Mouse (Mus musculus) limb, embryonic 13.5 days (tissue): ENCODE results near the gene Ehd1. TPM values are rescaled to one million over a fixed set of nuclear protein-coding genes. Genes with fewer than 3 reads are reported as not detected.
A peak's percentile ranks its signal among the peaks of the same experiment; 100 is the strongest.

Source experiments
- ATAC-seq: fragments of 200-750 bp; cut with Nextera tagmentation; 2 replicates; pipeline ENCODE4 v1.8.0; 2017; ENCODE audit warnings: low read depth, moderate number of reproducible peaks, moderate TSS enrichment; ENCODE audit not compliant: low FRiP score
- H3K27ac ChIP-seq: fragments of 300-500 bp; sonication (generic); 2 replicates; pipeline ENCODE4 v1.5.1; 2015; ENCODE audit warnings: inconsistent platforms, mild to moderate bottlenecking, moderate library complexity
- H3K27me3 ChIP-seq: fragments of 300-500 bp; sonication (generic); 2 replicates; pipeline ENCODE4 v1.6.1; 2015; ENCODE audit warnings: mild to moderate bottlenecking, inconsistent platforms
- H3K36me3 ChIP-seq: fragments of 300-500 bp; sonication (generic); 2 replicates; pipeline ENCODE4 v1.6.1; 2015; ENCODE audit warnings: inconsistent platforms, mild to moderate bottlenecking, moderate library complexity
- H3K4me1 ChIP-seq: fragments of 300-500 bp; sonication (generic); 2 replicates; pipeline ENCODE4 v1.6.1; 2015; ENCODE audit warnings: inconsistent platforms
- H3K4me2 ChIP-seq: fragments of 300-500 bp; sonication (generic); replicated peaks from 2 replicates; pipeline ENCODE4 v1.6.1; 2015; ENCODE audit warnings: inconsistent platforms, mild to moderate bottlenecking, moderate library complexity
- H3K4me3 ChIP-seq: fragments of 300-500 bp; sonication (generic); 2 replicates; pipeline ENCODE4 v1.5.1; 2015; ENCODE audit warnings: moderate library complexity, mild to moderate bottlenecking, inconsistent platforms
- H3K9ac ChIP-seq: fragments of 300-500 bp; sonication (generic); 2 replicates; pipeline ENCODE4 v1.6.1; 2015; ENCODE audit warnings: mild to moderate bottlenecking, inconsistent platforms
- H3K9me3 ChIP-seq: fragments of 300-500 bp; sonication (generic); 2 replicates; pipeline ENCODE4 v1.6.1; 2016; ENCODE audit warnings: inconsistent platforms
- WGBS: fragments of 180-500 bp; shearing (Covaris S2); methylation state at CpG from one replicate; pipeline ENCODE4 v1.1.7; 2015; 5-methylcytosine and 5-hydroxymethylcytosine counted together
- polyA plus RNA-seq: library from polyadenylated mRNA; unstranded; fragments of >200 nt; fragmentation: Nextera tagmentation; extraction: Ambion mirVana; gene quantifications from 2 replicates; pipeline ENCODE4 v1.2.1, GENCODE M21; 2015

Gene Ehd1
- polyA plus RNA-seq, 1 experiment from 2014 or later, result 82.9 TPM

DNA sequence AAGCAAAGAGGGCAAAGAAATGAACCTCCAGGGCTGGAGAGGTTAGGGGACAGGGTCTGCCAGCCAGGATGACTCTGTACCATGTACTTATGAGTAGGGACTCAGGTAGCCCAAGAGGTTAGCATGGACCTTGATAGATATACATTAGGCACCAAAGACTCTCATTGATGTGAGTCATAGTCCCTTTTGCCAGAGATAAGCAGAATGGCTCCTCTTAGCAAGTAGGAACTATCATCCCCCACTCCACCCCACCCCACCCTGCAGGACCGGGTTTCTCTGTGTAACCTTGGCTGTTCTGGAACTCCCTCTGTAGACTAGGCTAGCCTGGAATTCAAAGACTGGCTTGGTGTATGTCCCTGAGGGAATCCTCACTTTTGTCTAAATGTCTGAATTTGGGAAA lies 36.4 kb upstream of the Ehd1 start:
- H3K27ac ChIP-seq, result no peak overlapping the region
- peaks cover 13% of the 10 kb centered on the region for H3K36me3 ChIP-seq
- H3K4me3 ChIP-seq, result no peak overlapping the region
- no peaks in the 10 kb centered on the region for H3K27me3 ChIP-seq
- H3K9ac ChIP-seq, result no peak overlapping the region
- H3K4me2 ChIP-seq, result no peak overlapping the region
- H3K4me1 ChIP-seq, result peaks cover 14% of the 10 kb centered on the region
- 77% methylated on average over 1 of the region's 1 CpGs for WGBS
- no peak for ATAC-seq
- H3K9me3 ChIP-seq, result no peaks in the 10 kb centered on the region

DNA sequence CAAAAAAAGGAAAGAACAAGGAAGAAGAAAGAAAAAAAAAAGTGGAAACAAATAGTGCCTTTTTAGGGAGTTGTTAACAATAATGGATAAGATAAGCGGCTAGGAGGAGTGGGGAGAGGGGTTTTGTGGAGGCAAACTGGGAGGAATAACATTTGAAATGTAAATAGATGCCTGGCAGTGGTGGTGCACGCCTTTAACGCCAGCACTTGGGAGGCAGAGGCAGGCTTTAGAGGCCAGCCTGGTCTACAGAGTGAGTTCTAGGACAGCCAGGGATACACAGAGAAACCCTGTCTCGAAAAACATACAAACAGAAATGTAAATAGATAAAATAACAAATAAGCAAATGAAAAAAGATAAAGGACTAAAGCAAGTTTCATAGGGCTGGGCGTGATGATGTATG lies 35.8 kb upstream of the Ehd1 start:
- H3K4me3 ChIP-seq, result peak overlapping the region; percentile 88
- no peak for ATAC-seq
- H3K9ac ChIP-seq, result no peak overlapping the region
- H3K4me2 ChIP-seq, result peak overlapping the region; percentile 46
- peaks cover 19% of the 10 kb centered on the region for H3K36me3 ChIP-seq
- no peaks in the 10 kb centered on the region for H3K9me3 ChIP-seq
- no peaks in the 10 kb centered on the region for H3K27me3 ChIP-seq
- H3K4me1 ChIP-seq, result peaks cover 14% of the 10 kb centered on the region
- H3K27ac ChIP-seq, result no peak overlapping the region
- WGBS, result 34% methylated on average over 5 of the region's 5 CpGs

DNA sequence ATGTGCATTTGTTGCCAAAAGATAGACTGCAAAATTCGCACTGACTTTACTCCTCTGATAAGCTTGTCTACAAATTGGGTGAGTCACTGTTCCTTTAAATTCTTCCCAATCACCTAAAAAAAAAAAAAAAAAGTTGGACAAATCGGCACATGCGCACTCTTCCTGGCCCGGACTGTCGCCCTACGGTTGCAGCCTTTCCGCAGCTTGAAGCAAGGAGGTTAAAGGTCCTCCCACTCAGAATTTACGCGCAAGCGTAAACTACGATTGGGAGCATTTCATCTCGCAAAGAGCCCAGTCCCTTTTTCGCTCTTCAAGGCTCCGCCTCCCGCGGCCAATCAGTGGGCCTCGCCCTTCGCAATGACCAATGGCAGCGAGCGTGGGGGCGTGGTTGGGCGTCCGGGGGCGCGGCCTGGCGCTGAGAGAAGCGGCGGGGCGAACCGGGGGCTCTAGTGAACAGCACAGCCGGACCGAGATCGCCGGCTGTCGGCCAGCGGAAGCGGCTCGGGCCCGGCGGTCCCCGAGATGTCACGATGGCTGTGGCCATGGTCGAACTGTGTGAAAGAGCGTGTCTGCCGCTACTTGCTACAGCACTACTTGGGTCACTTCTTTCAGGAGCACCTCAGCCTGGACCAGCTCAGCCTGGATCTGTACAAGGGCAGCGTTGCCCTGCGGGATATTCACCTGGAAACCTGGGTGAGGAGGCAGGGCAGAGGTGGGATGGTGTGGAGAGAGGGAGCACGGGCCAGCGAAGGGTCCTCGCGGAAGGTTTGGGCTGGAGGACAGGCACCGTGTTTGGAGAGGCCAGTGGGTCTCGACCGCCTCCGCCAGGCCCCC lies 35.0 kb upstream of the Ehd1 start, which contains the start of gene Atg2a:
Gene Atg2a, plus strand, starts transcription at position 395 of the 834 bp plus-strand sequence.
- Histone ChIP-seq H3K27me3 (no peaks in the 10 kb centered on the region), H3K4me1 (peaks cover 14% of the 10 kb centered on the region), H3K27ac (peak within 1 kb of the TSS; percentile 81), H3K4me2 (peak within 1 kb of the TSS; percentile 95), H3K9me3 (no peaks in the 10 kb centered on the region), H3K9ac (peak within 1 kb of the TSS; percentile 94), H3K36me3 (peaks cover 27% of the 10 kb centered on the region), H3K4me3 (peak within 1 kb of the TSS; percentile 88)
- peak; percentile 94 for ATAC-seq
- under 1% methylated on average over 55 of the region's 55 CpGs for WGBS

DNA sequence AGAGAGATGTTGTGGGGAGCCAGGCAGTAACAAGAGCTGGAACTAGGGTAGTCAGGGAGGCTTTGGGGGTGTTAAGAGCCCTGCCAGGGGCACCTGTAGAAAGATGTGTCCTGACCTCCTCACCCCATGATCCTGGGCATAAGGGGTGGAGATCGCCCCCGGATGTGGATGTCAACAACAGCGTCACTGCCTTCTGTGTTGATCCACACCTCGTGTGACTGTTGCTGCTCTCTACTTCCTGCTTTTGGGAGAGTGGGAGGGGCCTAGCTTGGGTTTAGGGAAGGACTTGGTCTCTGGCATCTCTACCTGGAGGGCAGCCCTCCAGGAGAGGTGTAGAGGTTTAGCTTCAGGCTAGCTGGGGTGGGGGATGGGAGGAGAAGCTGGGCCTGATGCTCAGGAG lies 34.2 kb upstream of the Ehd1 start:
- Histone ChIP-seq H3K9me3 (no peaks in the 10 kb centered on the region), H3K27me3 (no peaks in the 10 kb centered on the region), H3K9ac (peak overlapping the region; percentile 94), H3K27ac (peak overlapping the region; percentile 81; the same call in 1 of the 2 replicates), H3K4me2 (peak overlapping the region; percentile 95), H3K36me3 (peaks cover 35% of the 10 kb centered on the region), H3K4me3 (peak overlapping the region; percentile 88), H3K4me1 (peaks cover 14% of the 10 kb centered on the region)
- 0% methylated on average over 4 of the region's 4 CpGs for WGBS
- ATAC-seq, result no peak

DNA sequence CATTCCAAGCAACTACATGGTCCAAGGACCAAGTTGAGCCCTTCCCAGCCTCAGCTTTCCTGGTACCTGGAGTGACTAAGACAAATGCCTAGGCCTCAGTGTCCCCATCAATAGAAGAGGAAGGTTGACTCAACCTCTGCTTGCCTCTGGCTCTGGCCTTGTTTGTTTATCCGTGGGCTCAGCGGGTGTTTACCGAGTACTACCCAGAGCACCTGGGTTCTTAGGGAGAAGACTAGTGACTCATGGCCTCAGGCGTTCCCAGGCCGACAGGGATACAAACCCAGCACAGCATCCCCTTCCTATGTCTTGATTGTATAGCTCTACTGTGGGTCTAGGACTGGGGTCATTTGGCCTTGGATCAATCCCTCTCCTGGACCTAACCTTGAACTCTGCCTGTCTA lies 33.3 kb upstream of the Ehd1 start:
- H3K4me3 ChIP-seq, result no peak overlapping the region

DNA sequence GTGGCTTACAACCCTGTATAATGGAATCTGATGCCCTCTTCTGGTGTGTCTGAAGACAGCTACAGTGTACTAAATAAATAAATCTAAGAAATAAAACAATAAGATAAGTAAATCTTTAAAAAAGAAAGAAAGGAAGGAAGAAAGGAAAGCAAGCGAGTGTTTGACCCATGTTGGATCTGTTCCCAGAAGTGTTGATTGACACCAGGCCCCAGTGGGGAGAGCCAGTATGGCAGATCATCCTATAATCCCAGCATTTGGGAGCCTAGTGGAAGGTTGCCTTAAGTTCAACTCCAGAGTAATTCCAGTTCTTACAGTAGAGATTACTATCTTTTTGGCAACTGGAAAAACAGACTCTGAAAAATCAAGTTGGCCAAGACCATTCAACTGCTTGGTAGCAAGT lies 30.7 kb upstream of the Ehd1 start:
- no peak overlapping the region for H3K4me2 ChIP-seq
- no peak overlapping the region for H3K27ac ChIP-seq
- no peak overlapping the region for H3K4me3 ChIP-seq
- no peak for ATAC-seq
- 81% methylated on average over 1 of the region's 1 CpGs for WGBS
- H3K9ac ChIP-seq, result no peak overlapping the region
- H3K4me1 ChIP-seq, result peaks cover 14% of the 10 kb centered on the region
- peaks cover 63% of the 10 kb centered on the region for H3K36me3 ChIP-seq
- H3K27me3 ChIP-seq, result no peaks in the 10 kb centered on the region
- H3K9me3 ChIP-seq, result no peaks in the 10 kb centered on the region

More for the DNA sequence above, 33.3 kb upstream of the Ehd1 start:
- H3K36me3 ChIP-seq, result peaks cover 44% of the 10 kb centered on the region
- H3K27me3 ChIP-seq, result no peaks in the 10 kb centered on the region
- H3K9me3 ChIP-seq, result no peaks in the 10 kb centered on the region
- H3K9ac ChIP-seq, result no peak overlapping the region; the same call in 1 of the 2 replicates
- WGBS, result 86% methylated on average over 5 of the region's 5 CpGs
- H3K4me1 ChIP-seq, result peaks cover 14% of the 10 kb centered on the region
- peak overlapping the region; percentile 95; the same call in 1 of the 2 replicates for H3K4me2 ChIP-seq
- no peak overlapping the region for H3K27ac ChIP-seq
- ATAC-seq, result no peak

DNA sequence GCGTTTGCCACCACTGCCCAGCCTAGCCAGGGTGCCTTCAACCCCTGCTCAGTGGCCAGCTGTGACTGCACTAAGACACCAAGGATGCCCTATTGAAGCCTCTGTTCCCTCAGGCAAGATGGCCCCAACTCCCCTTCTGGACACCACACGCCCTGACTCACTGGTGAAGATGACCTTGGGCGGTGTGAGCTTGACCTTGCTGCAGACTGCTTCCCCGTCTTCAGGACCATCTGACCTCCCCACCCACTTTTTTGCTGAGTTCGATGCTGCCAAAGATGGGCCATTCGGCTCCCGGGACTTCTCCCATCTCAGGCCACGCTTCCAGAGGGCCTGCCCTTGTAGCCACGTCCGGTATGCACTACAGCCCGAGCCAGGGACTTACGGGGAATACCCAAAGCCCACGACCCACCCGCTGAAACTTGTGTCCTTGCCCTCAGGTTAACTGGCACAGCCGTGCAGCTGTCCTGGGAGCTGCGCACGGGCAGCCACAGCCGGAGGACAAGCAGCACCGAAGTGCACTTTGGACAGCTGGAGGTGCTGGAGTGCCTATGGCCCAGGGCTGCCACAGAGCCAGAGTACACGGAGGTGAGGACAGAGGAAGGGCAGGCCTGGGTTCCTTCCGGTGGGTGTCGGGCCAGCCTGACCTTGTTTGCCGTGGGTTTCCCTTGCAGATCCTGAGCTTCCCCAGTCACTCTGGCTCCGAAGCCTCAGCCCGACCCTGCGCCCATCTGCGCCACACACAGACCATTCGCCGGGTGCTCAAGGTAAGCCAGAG lies 28.8 kb upstream of the Ehd1 start:
- Histone ChIP-seq H3K36me3 (peaks cover 82% of the 10 kb centered on the region), H3K4me3 (no peak overlapping the region), H3K9ac (no peak overlapping the region), H3K4me2 (no peak overlapping the region), H3K4me1 (peaks cover 7% of the 10 kb centered on the region), H3K27me3 (no peaks in the 10 kb centered on the region), H3K27ac (no peak overlapping the region), H3K9me3 (no peaks in the 10 kb centered on the region)
- WGBS, result 92% methylated on average over 29 of the region's 29 CpGs
- no peak for ATAC-seq

DNA sequence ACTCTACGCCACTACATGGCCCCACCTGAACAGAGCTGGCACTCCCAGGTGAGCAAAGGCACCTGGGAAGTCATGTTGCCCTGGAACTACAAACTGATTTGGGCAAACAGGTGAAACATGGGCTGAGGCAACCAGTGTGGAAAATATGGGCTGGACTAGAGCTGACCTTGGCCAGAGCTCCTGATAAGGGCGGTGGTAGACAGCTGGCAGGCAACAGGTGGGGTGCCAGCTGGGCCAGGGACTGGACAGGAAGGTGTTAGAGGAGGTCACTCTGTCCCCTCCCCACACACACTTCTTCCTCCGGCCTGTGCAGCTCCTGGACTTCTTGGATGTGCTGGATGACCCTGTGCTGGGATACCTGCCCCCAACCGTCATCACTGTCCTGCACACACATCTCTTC lies 23.5 kb upstream of the Ehd1 start:
- no peak overlapping the region for H3K27ac ChIP-seq
- no peaks in the 10 kb centered on the region for H3K9me3 ChIP-seq
- peaks cover 93% of the 10 kb centered on the region for H3K36me3 ChIP-seq
- no peaks in the 10 kb centered on the region for H3K4me1 ChIP-seq
- no peaks in the 10 kb centered on the region for H3K27me3 ChIP-seq
- H3K4me3 ChIP-seq, result no peak overlapping the region
- 91% methylated on average over 4 of the region's 4 CpGs for WGBS
- no peak overlapping the region for H3K4me2 ChIP-seq
- H3K9ac ChIP-seq, result no peak overlapping the region
- no peak for ATAC-seq

DNA sequence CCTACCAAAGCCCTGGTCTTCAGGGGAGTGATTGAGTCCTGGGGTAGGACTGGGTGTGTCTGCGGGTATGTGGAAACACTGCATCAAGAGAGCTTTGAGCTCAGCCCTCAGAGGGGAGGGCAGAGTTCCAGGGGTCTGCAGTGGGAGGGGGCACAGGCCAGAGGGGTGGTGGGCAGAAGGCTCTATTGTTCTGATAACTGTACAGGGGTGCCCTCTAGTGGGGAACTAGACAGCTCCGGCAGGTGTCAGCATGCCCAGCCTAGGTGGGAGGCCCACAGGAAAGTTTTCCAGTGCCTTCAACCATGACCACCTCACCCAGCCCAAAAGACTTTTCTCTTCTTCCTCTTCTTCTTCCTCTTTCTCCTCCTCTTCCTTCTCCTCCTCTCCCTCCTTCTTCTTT lies 16.1 kb upstream of the Ehd1 start:
- no peak overlapping the region for H3K27ac ChIP-seq
- no peak for ATAC-seq

DNA sequence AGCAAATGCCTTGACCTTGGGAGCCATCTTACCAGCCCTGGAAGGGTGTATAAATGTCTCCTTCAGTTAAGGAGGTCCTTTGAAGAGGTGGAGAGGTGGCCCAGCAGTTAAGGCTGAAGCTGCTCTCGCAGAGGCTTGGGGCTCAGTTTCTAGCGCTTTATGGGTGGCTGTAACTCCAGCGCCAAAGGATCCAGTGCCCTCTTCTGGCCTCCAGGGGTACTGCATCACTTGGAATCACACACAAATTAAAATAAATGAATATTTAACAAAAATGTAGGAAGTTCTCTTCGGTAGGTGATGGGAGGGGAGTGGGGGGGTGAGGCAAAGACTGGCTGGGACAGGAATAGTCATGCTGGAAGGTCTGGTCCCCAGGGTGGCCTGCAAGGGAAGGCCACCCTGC lies 15.6 kb upstream of the Ehd1 start:
- no peak overlapping the region for H3K4me2 ChIP-seq
- H3K9me3 ChIP-seq, result peaks cover 4% of the 10 kb centered on the region; the same call in 1 of the 2 replicates
- H3K36me3 ChIP-seq, result peaks cover 65% of the 10 kb centered on the region
- H3K4me1 ChIP-seq, result no peaks in the 10 kb centered on the region
- no peak overlapping the region for H3K9ac ChIP-seq
- WGBS, result 82% methylated on average over 4 of the region's 4 CpGs
- no peak overlapping the region; the same call in 1 of the 2 replicates for H3K27ac ChIP-seq
- ATAC-seq, result no peak
- no peaks in the 10 kb centered on the region for H3K27me3 ChIP-seq
- H3K4me3 ChIP-seq, result no peak overlapping the region

More for the DNA sequence above, 16.1 kb upstream of the Ehd1 start:
- no peaks in the 10 kb centered on the region for H3K4me1 ChIP-seq
- no peaks in the 10 kb centered on the region for H3K27me3 ChIP-seq
- peaks cover 70% of the 10 kb centered on the region for H3K36me3 ChIP-seq
- no peak overlapping the region for H3K9ac ChIP-seq
- peaks cover 4% of the 10 kb centered on the region; the same call in 1 of the 2 replicates for H3K9me3 ChIP-seq
- H3K4me2 ChIP-seq, result no peak overlapping the region
- H3K4me3 ChIP-seq, result no peak overlapping the region
- 62% methylated on average over 2 of the region's 2 CpGs for WGBS

DNA sequence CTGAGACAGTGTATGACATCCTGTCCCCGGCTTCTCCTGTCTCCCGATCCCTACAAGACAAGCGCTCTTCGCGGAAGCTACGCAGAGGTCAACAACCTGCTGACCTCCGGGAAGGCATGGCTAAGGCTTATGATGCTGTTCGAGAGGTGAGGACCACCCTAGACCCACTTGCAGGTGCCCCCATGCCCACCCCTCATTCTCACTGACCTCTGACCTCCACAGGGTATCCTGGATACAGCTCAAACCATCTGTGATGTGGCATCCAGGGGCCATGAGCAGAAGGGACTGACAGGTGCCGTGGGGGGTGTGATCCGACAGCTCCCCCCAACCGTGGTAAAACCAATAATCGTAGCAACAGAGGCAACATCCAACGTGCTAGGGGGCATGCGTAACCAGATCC lies 15.1 kb upstream of the Ehd1 start:
- Histone ChIP-seq H3K4me1 (no peaks in the 10 kb centered on the region), H3K27me3 (no peaks in the 10 kb centered on the region), H3K4me3 (no peak overlapping the region), H3K4me2 (no peak overlapping the region), H3K27ac (no peak overlapping the region), H3K36me3 (peaks cover 61% of the 10 kb centered on the region), H3K9me3 (peaks cover 4% of the 10 kb centered on the region; the same call in 1 of the 2 replicates), H3K9ac (no peak overlapping the region)
- WGBS, result 94% methylated on average over 14 of the region's 14 CpGs
- no peak for ATAC-seq

DNA sequence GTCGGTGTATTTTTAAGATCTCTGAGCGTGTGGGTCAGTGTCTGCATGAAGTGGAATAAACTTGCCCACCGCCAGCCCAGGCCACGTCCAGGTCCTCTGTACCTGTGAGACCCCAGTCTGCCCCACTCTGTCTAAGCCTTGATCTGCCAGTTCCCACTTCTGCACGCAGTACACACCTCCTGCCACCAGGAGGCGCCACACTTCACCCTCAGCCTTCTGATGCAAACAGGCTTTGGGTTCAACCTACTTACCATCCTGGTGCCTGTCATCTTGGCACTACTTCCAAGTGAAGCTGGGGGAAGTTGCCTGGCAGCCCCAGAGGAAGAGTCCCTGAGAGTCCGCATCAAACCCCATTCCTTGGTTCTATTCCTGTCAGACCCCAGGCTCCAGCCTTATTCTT lies 14.3 kb upstream of the Ehd1 start:
- H3K36me3 ChIP-seq, result peaks cover 52% of the 10 kb centered on the region
- no peak for ATAC-seq
- peaks cover 4% of the 10 kb centered on the region; the same call in 1 of the 2 replicates for H3K9me3 ChIP-seq
- no peak overlapping the region for H3K4me3 ChIP-seq
- no peak overlapping the region for H3K4me2 ChIP-seq
- 0 out of 2 replicates have a peak, but pooled peaks cover under 1% of the 10 kb centered on the region for H3K4me1 ChIP-seq
- no peak overlapping the region for H3K27ac ChIP-seq
- H3K27me3 ChIP-seq, result no peaks in the 10 kb centered on the region
- H3K9ac ChIP-seq, result no peak overlapping the region
- WGBS, result 67% methylated on average over 7 of the region's 7 CpGs
